Mouse (Mus musculus) liver, adult 2 months (tissue): ENCODE results near the gene BC067074. TPM values are rescaled to one million over a fixed set of nuclear protein-coding genes. Genes with fewer than 3 reads are reported as not detected.
A peak's percentile ranks its signal among the peaks of the same experiment; 100 is the strongest.

Experiments
- DNase-seq: peaks from one replicate; pipeline ENCODE4 v3.0.0-alpha.2; 2011; ENCODE audit warnings: low read depth, low spot score; ENCODE audit errors: extremely low read depth
- H3K27ac ChIP-seq: fragments of 200-500 bp; replicated peaks from 2 replicates; pipeline ENCODE4 v1.5.1; 2012; ENCODE audit warnings: low read depth, mild to moderate bottlenecking, control low read depth, inconsistent platforms, low read length; ENCODE audit not compliant: insufficient read depth
- H3K27me3 ChIP-seq: fragments of 200-500 bp; 2 replicates; pipeline ENCODE4 v1.6.1; 2012; ENCODE audit warnings: mild to moderate bottlenecking, moderate library complexity, low read length, inconsistent platforms; ENCODE audit not compliant: control insufficient read depth, insufficient read depth
- H3K36me3 ChIP-seq: fragments of 200-500 bp; 2 replicates; pipeline ENCODE4 v1.6.1; 2012; ENCODE audit warnings: low read length, inconsistent platforms; ENCODE audit not compliant: control insufficient read depth, insufficient read depth
- H3K4me1 ChIP-seq: fragments of 200-500 bp; 2 replicates; pipeline ENCODE4 v1.6.1; 2011; ENCODE audit warnings: low read length; ENCODE audit not compliant: control insufficient read depth, insufficient read depth
- H3K4me3 ChIP-seq: fragments of 200-500 bp; 2 replicates; pipeline ENCODE4 v1.5.1; 2011; ENCODE audit warnings: low read depth, mild to moderate bottlenecking, control low read depth, low read length, moderate library complexity; ENCODE audit not compliant: insufficient read depth
- H3K79me2 ChIP-seq: fragments of 200-500 bp; 2 replicates; pipeline ENCODE4 v1.6.1; 2012; ENCODE audit warnings: inconsistent platforms, mild to moderate bottlenecking, low read length, moderate library complexity; ENCODE audit not compliant: control insufficient read depth, insufficient read depth
- H3K9ac ChIP-seq: fragments of 200-500 bp; 2 replicates; pipeline ENCODE4 v1.6.1; 2012; ENCODE audit warnings: low read depth, mild to moderate bottlenecking, control low read depth, inconsistent platforms, low read length
- CTCF ChIP-seq: fragments of 200-500 bp; IDR thresholded peaks from 2 replicates; pipeline ENCODE4 v1.5.1; 2011; ENCODE audit warnings: low read depth, low read length, control low read depth
- POLR2A ChIP-seq: fragments of 200-500 bp; IDR thresholded peaks from 2 replicates; pipeline ENCODE4 v1.6.1; 2011; ENCODE audit warnings: low read length, control low read depth; ENCODE audit not compliant: insufficient read depth; ENCODE audit errors: extremely low read depth
- WGBS: fragments of 180-500 bp; shearing (Covaris S2); methylation state at CpG from one replicate; pipeline ENCODE4 v1.1.7; 2018; 5-methylcytosine and 5-hydroxymethylcytosine counted together
- polyA plus RNA-seq: library from polyadenylated mRNA; depleted of rRNA; stranded (reverse); fragments of >200 nt; gene quantifications from 2 replicates; pipeline ENCODE4 v1.2.3, GENCODE M21; 2012; rRNA removed
- total RNA-seq: library from RNA; depleted of rRNA; stranded (reverse); fragments of >200 nt; gene quantifications from 2 replicates; pipeline ENCODE4 v1.2.3, GENCODE M21; 2014; rRNA removed

Gene BC067074
- total and polyA plus RNA-seq, 2 experiments: 0.09 TPM; not detected in 1

GRCm38 (mm10) chr13:113418632-113419031 lies 125.7 kb downstream of the BC067074 start:
- no peak overlapping the region for H3K9ac ChIP-seq
- H3K27ac ChIP-seq: peak overlapping the region; percentile 47
- TF ChIP-seq POLR2A (no peak), CTCF (no peak)

DNA sequence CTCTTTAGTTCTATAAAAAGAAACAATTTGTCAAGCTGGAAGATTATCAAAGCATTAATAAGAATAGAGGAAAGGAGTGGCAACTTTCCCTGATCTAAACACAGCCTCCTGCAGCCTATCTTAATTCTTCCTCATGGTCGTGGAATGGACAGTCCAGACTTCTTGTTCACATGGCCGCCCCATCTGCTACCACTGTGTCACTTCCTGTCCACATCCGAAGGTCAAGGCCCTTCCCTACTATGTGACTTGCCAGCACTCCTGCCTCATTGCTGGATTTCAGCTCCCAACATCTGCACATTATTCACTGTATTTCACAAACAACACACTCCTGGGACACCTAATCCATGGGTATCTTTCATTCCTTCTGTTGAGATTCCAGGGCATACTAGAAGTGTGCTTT lies 128.5 kb downstream of the BC067074 start:
- Histone ChIP-seq H3K9ac (no peak overlapping the region), H3K27me3 (no peaks in the 10 kb centered on the region), H3K27ac (no peak overlapping the region), H3K79me2 (no peaks in the 10 kb centered on the region), H3K36me3 (no peaks in the 10 kb centered on the region), H3K4me3 (no peak overlapping the region), H3K4me1 (peaks cover 11% of the 10 kb centered on the region)
- TF ChIP-seq POLR2A: no peak
- TF ChIP-seq CTCF: no peak
- DNase-seq: no peak
- WGBS: 61% methylated on average over 3 of the region's 3 CpGs

More at GRCm38 (mm10) chr13:113418632-113419031, 125.7 kb downstream of the BC067074 start:
- WGBS: 20% methylated on average over 3 of the region's 3 CpGs
- DNase-seq: no peak
- Histone ChIP-seq H3K4me3 (no peak overlapping the region), H3K36me3 (no peaks in the 10 kb centered on the region), H3K79me2 (no peaks in the 10 kb centered on the region), H3K27me3 (no peaks in the 10 kb centered on the region), H3K4me1 (peaks cover 11% of the 10 kb centered on the region)

DNA sequence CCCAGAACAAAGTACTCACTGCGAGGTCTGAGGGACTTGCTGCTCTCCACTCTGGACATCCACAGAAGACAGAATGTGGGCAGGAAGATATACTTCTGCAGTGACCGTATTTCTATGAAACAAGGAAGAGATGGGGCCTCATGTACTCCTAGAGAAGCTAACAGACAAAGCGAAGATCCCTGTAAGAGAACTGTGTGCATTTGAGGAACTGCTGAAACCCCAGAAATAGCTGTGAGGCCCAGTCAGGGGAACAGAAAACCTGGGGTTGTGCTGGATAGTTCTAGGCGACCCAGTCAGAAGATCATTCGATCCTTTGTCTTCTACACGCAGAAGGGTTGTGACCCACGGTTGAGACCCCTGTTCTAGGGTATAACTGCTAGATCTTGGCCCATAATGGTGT lies 130.9 kb downstream of the BC067074 start:
- no peak overlapping the region for H3K27ac ChIP-seq
- DNase-seq: no peak
- no peaks in the 10 kb centered on the region for H3K36me3 ChIP-seq
- WGBS: 90% methylated on average over 7 of the region's 7 CpGs
- H3K27me3 ChIP-seq: no peaks in the 10 kb centered on the region
- H3K79me2 ChIP-seq: no peaks in the 10 kb centered on the region
- no peak overlapping the region for H3K9ac ChIP-seq
- TF ChIP-seq POLR2A: no peak
- no peak for TF ChIP-seq CTCF
- peaks cover 3% of the 10 kb centered on the region for H3K4me1 ChIP-seq
- no peak overlapping the region for H3K4me3 ChIP-seq

- Histone ChIP-seq H3K27ac (no peak overlapping the region), H3K9ac (no peak overlapping the region), H3K36me3 (no peaks in the 10 kb centered on the region), H3K4me3 (no peak overlapping the region), H3K4me1 (no peaks in the 10 kb centered on the region), H3K27me3 (no peaks in the 10 kb centered on the region), H3K79me2 (no peaks in the 10 kb centered on the region)
- no peak for DNase-seq
- TF ChIP-seq POLR2A (no peak), CTCF (no peak)
- WGBS: 94% methylated on average over 4 of the region's 4 CpGs
Measured at GRCm38 (mm10) chr13:113425907-113426306, 132.9 kb downstream of the BC067074 start.

Other genes with a start within 250 kb of the BC067074 start
- 2.7 and 2.8 TPM in 2 replicates for gene Gpx8, start 246.7 kb upstream of the BC067074 start, total RNA-seq
- 0.20 and 0.22 TPM in 2 replicates for gene Gpx8, start 246.7 kb upstream of the BC067074 start, polyA plus RNA-seq
- gene Gzma, start 192.2 kb upstream of the BC067074 start, total RNA-seq: 0.92 and 1.3 TPM in 2 replicates
- gene Gzma, start 192.2 kb upstream of the BC067074 start, polyA plus RNA-seq: 0.21 and 0.27 TPM in 2 replicates
- gene Esm1, start 83.5 kb upstream of the BC067074 start, total RNA-seq: 0.55 and 7.9 TPM in 2 replicates
- 0.06 and 0.35 TPM in 2 replicates for gene Esm1, start 83.5 kb upstream of the BC067074 start, polyA plus RNA-seq
- not detected in 2 replicates for gene Gzmk, start 67.3 kb upstream of the BC067074 start, total RNA-seq
- gene Gzmk, start 67.3 kb upstream of the BC067074 start, polyA plus RNA-seq: not detected in 2 replicates